Mouse (Mus musculus): Measurements from ENCODE around the gene Col23a1.

- TF ChIP-seq TAL1 (conservative IDR thresholded peaks at IDR 0.05; ENCODE audit: low read depth, low read length) (no peak), CTCF (IDR thresholded peaks at IDR 0.05; ENCODE audit: low read depth, low read length) (no peak)
Measured at GRCm38 (mm10) chr11:51455501-51455900, 165.8 kb downstream of the Col23a1 start.
